Mouse (Mus musculus) gastrocnemius, postnatal 25 days (tissue): ENCODE data around the gene Vps13d. TPM values are rescaled to one million over a fixed set of nuclear protein-coding genes. Genes with fewer than 3 reads are reported as not detected.

Experiments used
- DNase-seq: peaks from one replicate; pipeline ENCODE4 v3.0.0; 2022
- total RNA-seq, 2 experiments: library from RNA; stranded (reverse); gene quantifications; 1 replicate in 1 of 2; 2 replicates in 1 of 2; pipeline ENCODE4 v1.2.3; 2021

Vps13d gene
- total RNA-seq, 2 experiments from 2014 or later, result 26.7 to 32.8 TPM

DNA sequence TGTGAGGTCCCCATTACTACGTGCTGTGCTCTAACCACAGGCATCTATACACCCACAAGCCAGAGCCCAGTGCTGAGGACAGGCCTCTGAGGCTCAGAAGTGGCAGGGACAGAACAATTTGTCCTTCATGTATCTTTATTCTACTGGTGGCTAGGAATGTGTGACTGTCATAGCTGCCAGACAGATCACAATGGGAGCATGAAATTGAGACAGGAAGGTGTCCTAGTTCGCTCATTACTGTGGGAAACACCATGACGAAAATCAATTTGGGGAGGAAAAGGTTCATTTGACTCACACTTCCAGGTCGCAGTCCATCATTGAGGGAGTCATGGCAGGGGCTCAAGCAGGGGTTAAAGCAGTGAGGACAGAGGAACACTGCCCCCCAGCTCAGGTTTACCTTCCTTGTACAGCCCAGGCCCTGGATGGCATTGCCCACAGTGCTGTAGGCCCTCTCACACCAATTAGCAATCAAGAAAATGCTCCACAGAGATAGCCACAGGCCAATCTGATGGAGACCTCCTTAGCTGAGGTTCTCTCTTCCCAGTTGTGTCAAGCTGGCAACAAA lies 254.9 kb downstream of the Vps13d start:
- DNase-seq, result no peak

DNA sequence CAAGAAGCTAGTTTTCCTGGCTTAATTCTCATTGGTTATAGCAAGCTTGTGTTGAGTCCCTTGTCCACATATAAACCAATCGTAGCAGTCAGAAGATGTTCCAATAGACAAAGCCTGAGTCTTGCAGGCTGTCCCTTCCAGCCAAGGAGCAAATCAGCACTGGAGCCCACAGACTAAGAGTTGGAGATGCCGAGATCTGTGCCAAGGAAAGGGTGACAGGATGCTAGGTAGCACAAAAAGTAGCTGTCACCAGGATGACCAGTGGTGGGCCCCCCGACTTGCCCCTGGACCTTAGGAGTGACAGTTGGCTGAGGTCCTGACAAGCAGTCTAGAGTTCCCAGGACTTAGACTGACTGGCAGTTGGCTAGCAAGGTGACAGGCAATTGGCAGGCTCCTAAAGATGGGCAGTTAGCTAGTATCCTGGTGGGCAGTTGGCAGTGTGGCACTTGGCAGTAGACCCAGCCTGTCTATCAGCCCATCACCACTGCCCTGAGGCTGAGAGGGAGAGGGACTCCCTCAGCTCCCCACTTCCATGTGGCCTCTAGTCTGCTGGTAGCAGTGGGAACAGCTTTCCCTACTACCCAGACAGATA lies 258.1 kb downstream of the Vps13d start:
- DNase-seq, result no peak

DNA sequence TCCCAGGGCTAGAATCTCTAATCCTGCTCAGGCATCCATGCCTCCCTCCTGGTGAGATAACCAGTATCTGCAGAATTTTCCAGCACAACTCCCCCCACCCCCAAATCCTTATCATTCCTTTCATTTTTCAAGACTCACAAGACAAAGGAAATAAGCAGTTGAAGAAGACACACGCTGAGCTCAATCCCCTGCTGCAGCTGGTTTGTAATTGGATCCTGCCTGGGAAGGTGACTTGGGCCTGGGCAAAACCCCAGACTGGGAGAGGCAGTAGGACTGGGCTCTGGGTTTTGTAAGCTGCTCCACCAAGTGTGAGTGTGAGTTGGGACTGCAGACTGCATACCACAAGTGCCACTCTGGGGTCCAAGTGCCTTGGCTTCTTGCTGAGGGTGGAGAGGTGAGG lies 260.3 kb downstream of the Vps13d start:
- peak; percentile 29 for DNase-seq

DNA sequence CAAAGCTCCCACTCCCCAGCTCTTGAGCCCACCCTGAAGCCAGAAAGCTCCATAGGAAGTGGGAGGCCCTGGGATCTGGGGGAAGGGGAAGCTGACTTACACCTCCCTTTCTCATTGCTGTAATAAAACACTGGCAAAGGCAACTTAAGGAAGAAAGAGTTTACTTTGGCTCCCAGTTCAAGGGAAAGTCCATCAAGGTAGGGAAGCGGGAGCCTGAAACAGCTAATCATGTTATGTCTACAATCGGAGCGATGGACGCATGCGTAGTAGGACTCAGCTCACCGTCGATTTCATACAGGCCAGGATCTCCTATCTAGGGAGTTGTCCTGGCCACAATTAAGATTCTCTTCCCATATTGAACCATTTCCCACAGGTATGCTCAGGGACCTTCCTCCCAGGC lies 263.6 kb downstream of the Vps13d start:
- DNase-seq, result no peak

DNA sequence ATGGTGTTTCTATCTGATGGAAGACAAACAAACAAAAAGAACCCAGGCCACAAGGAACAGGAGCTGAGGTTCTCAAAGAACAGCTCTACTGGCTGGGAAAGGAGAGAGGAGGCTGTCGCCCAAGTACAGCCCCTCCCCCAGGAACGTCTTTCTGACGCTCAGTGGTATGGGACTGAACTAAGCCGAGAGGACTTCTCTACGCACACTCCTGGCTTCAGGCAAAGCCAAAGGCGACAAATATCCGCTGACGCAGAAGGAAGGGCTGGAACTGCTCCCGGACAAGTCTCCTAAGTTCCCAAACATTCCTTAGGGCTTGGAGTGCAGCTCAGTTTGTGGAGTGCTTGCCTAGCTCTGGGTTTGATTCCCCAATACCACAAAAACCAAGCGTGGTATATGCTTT lies 264.4 kb downstream of the Vps13d start:
- DNase-seq, result peak; percentile 87

DNA sequence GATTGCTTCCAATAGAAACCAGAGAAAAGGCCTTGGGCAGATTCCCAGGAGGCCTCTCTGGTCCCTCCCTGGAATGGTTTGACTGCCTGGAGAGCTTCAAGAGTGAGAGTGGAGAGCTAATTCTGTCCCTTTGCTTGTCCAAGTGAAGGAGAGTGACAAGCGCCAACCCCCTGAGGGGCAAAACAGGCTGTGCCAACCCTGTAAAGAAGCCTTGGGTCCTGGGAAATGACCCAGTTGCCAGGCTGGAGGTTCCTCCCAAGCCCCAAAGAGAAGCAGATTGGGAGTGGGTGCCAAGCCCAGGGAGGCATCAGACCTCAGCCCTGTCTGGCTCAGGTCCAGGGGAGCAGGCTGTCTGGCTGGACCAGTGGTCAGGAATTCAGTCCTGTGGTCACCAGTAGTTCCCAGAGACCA lies 265.0 kb downstream of the Vps13d start:
- peak; percentile 75 for DNase-seq

DNA sequence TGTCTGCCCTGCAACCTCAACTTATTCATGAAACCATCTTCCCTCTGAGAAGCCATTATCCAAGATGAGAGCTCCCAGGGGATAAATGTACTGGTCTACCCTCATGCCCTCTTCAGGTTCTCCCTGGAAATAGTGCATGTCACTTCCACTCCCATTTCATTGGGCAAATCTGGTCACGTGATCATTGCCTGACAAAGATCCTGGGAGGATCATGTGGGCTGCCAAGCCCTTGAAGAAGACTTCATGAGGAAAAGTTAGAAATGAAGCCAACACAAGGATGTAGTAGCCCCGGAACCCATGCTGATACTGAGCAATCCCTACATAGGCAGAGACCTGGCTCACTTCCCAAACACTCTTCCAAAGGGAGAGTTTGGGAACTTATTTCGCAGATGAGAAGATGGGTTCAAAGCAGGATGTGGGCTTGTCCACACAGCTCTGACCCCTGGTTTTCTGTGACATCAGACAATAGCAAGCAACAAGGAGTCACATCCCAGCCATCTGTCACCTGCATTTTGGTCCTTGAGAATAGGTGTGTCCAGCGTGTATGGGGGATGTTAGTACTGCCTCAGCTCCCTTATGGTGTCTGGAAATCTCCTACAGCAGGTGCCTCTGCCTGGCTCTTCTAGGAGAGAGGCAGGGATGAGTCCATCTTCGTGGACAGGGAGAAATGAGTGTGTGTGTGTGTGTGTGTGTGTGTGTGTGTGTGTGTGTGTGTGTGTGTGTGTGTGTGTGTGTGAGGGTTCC lies 265.9 kb downstream of the Vps13d start:
- no peak for DNase-seq

Other genes starting within 250 kb of the Vps13d start
- gene Tnfrsf1b, start 51.9 kb upstream of the Vps13d start, total RNA-seq, result 1 to 10 TPM; 2.2 to 3.7 TPM
- gene Tnfrsf8, start 120.2 kb upstream of the Vps13d start, total RNA-seq, result under 1 TPM in 1 of 2 experiments, not detected in 1; 0.08 TPM